Mouse (Mus musculus): ENCODE data around the gene Zfp27. TPM values are rescaled to one million over a fixed set of nuclear protein-coding genes. Genes with fewer than 3 reads are reported as not detected.

Gene Zfp27
- total and polyA plus RNA-seq, 3 experiments, result 0.27 to 12.6 (median 9.0) TPM

DNA sequence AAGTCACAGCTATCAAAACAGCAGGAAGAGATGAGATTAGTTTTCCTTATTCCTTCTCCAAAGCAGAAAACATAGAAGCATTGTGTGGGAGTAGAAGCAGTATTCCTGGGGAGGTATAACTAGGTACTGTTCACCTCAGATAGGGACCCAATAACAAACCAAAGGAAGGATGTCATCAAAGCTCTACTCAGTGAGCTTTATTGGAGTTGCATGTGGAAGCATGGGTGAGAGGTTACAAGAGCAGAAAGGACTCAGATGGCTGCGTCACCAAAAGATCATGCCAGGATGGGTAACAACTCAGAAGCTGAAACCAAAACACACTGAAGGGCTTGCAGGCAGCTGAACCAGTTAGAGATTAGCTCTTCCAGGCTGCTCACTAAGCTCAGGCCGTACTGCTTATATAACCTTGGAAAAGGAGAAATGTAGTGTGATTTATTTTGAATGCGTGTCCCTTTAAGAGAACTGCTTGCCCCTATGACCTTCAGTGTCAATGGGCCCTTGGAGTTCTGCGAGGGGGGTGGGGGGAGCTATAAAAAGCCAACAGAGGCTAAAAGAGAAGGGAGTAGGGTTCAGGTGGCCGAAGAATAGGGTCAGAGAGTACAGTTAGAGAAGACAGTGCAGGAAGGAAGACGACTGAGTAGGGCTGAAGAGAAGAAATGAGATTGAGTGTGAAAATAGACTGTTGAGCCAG, 11.1 kb upstream of the Zfp27 start:
- no peak for TF ChIP-seq GATA2 (IDR thresholded peaks at IDR 0.05; ENCODE audit: borderline replicate concordance, low read depth, low read length)
- TF ChIP-seq GATA1 (IDR thresholded peaks at IDR 0.05; ENCODE audit: borderline replicate concordance, low read length), result no peak
- TF ChIP-seq CTCF (IDR thresholded peaks at IDR 0.05; ENCODE audit: low read depth, low read length), result no peak
- no peak for TF ChIP-seq TAL1 (conservative IDR thresholded peaks at IDR 0.05; ENCODE audit: low read depth, low read length)
- no peak for TF ChIP-seq POLR2AphosphoS5 (IDR thresholded peaks at IDR 0.05; ENCODE audit: insufficient replicate concordance, low read depth, low read length)
- H3K36me3 ChIP-seq (replicated peaks), result peaks cover 21% of the 10 kb centered on the region
- no peak overlapping the region for H3K4me3 ChIP-seq (ENCODE audit: low read depth, low read length)
- no peak for DNase-seq (ENCODE audit: low spot score)
- no peak for ATAC-seq (ENCODE audit: extremely low read depth, insufficient number of reproducible peaks, low FRiP score, poor library complexity, severe bottlenecking)
- H3K4me1 ChIP-seq (ENCODE audit: insufficient read depth, low read depth, low read length), result no peaks in the 10 kb centered on the region
- no peaks in the 10 kb centered on the region for H3K27me3 ChIP-seq (ENCODE audit: insufficient read depth, low read length)
- H3K9me3 ChIP-seq (replicated peaks), result peaks cover 6% of the 10 kb centered on the region

DNA sequence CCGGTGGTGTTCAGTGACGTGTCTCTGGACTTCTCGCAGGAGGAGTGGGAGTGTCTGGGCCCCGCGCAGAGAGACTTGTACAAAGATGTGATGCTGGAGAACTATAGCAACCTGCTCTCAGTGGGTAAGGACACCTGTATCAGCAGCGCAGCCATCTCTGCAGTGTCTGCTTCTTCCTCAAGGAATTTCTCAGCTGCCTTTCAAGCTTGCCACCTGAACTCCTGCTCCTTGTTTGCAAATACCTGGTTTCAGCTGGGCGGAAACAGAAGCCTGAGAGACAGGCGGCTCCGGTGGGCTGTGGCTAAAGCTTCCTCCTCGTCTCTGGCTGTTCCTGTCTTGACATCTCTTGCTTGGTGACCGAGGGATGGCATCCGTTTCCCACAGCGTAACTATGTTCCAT, 5.8 kb upstream of the Zfp27 start:
- no peak for DNase-seq (ENCODE audit: low spot score)
- H3K36me3 ChIP-seq (replicated peaks), result peaks cover 32% of the 10 kb centered on the region
- H3K4me1 ChIP-seq (ENCODE audit: insufficient read depth, low read depth, low read length), result peaks cover 10% of the 10 kb centered on the region
- H3K4me3 ChIP-seq (ENCODE audit: low read depth, low read length), result no peak overlapping the region
- peaks cover 6% of the 10 kb centered on the region for H3K9me3 ChIP-seq (replicated peaks)
- no peaks in the 10 kb centered on the region for H3K27me3 ChIP-seq (ENCODE audit: insufficient read depth, low read length)
- ATAC-seq (ENCODE audit: extremely low read depth, insufficient number of reproducible peaks, low FRiP score, poor library complexity, severe bottlenecking), result no peak
- TF ChIP-seq POLR2AphosphoS5 (IDR thresholded peaks at IDR 0.05; ENCODE audit: insufficient replicate concordance, low read depth, low read length), result no peak
- TF ChIP-seq TAL1 (conservative IDR thresholded peaks at IDR 0.05; ENCODE audit: low read depth, low read length), result no peak
- TF ChIP-seq GATA2 (IDR thresholded peaks at IDR 0.05; ENCODE audit: borderline replicate concordance, low read depth, low read length), result no peak
- TF ChIP-seq CTCF (IDR thresholded peaks at IDR 0.05; ENCODE audit: low read depth, low read length), result no peak
- no peak for TF ChIP-seq GATA1 (IDR thresholded peaks at IDR 0.05; ENCODE audit: borderline replicate concordance, low read length)

DNA sequence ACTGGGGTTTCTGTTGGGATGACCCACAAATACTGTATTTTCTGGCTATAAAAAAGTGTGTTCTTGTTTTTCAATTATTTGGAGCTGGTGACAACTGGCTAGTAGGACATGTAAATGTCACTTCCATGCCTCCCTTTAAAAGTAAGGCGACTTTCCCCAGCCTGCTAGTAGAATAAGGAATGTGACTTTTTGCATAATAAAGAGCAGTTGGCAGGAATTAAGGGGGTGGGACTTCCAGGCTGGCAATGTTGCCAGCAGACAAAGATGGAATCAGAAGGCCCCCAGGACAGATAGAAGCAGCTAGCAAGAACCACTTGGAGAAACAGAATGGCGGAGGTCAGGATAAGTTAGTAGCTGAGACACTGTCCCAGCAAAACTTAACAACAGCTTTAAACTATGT, 3.9 kb upstream of the Zfp27 start:
- peaks cover 29% of the 10 kb centered on the region for H3K36me3 ChIP-seq (replicated peaks)
- H3K4me3 ChIP-seq (ENCODE audit: low read depth, low read length), result no peak overlapping the region
- peaks cover 19% of the 10 kb centered on the region for H3K4me1 ChIP-seq (ENCODE audit: insufficient read depth, low read depth, low read length)
- no peak for TF ChIP-seq CTCF (IDR thresholded peaks at IDR 0.05; ENCODE audit: low read depth, low read length)
- no peak for TF ChIP-seq TAL1 (conservative IDR thresholded peaks at IDR 0.05; ENCODE audit: low read depth, low read length)
- no peak for TF ChIP-seq GATA2 (IDR thresholded peaks at IDR 0.05; ENCODE audit: borderline replicate concordance, low read depth, low read length)
- no peak for TF ChIP-seq POLR2AphosphoS5 (IDR thresholded peaks at IDR 0.05; ENCODE audit: insufficient replicate concordance, low read depth, low read length)
- no peak for TF ChIP-seq GATA1 (IDR thresholded peaks at IDR 0.05; ENCODE audit: borderline replicate concordance, low read length)
- no peak for DNase-seq (ENCODE audit: low spot score)
- H3K27me3 ChIP-seq (ENCODE audit: insufficient read depth, low read length), result no peaks in the 10 kb centered on the region
- ATAC-seq (ENCODE audit: extremely low read depth, insufficient number of reproducible peaks, low FRiP score, poor library complexity, severe bottlenecking), result no peak
- H3K9me3 ChIP-seq (replicated peaks), result peaks cover 2% of the 10 kb centered on the region

- Histone ChIP-seq H3K4me1 (ENCODE audit: insufficient read depth, low read depth, low read length) (peaks cover 19% of the 10 kb centered on the region), H3K4me3 (ENCODE audit: low read depth, low read length) (peak within 1 kb of the TSS; percentile 75)
- peak; percentile 70 for ATAC-seq (ENCODE audit: extremely low read depth, insufficient number of reproducible peaks, low FRiP score, poor library complexity, severe bottlenecking)
Observed at GRCm38 (mm10) chr7:29908130-29908950, 2.0 kb upstream of the Zfp27 start, which contains the start of gene Zfp383. TSS of gene Zfp383 (plus strand) at chr7:29908223.

GRCm38 (mm10) chr7:29907206-29907605, 834 bp upstream of the Zfp27 start:
- H3K36me3 ChIP-seq (replicated peaks), result peaks cover 22% of the 10 kb centered on the region
- no peaks in the 10 kb centered on the region for H3K9me3 ChIP-seq (replicated peaks)
- DNase-seq (ENCODE audit: low spot score) (no peak), ATAC-seq (ENCODE audit: extremely low read depth, insufficient number of reproducible peaks, low FRiP score, poor library complexity, severe bottlenecking) (no peak)
- no peaks in the 10 kb centered on the region for H3K27me3 ChIP-seq (ENCODE audit: insufficient read depth, low read length)
- TF ChIP-seq GATA1 (IDR thresholded peaks at IDR 0.05; ENCODE audit: borderline replicate concordance, low read length) (no peak), POLR2AphosphoS5 (IDR thresholded peaks at IDR 0.05; ENCODE audit: insufficient replicate concordance, low read depth, low read length) (no peak), TAL1 (conservative IDR thresholded peaks at IDR 0.05; ENCODE audit: low read depth, low read length) (no peak), GATA2 (IDR thresholded peaks at IDR 0.05; ENCODE audit: borderline replicate concordance, low read depth, low read length) (no peak), CTCF (IDR thresholded peaks at IDR 0.05; ENCODE audit: low read depth, low read length) (no peak)
- peaks cover 19% of the 10 kb centered on the region for H3K4me1 ChIP-seq (ENCODE audit: insufficient read depth, low read depth, low read length)
- no peak overlapping the region for H3K4me3 ChIP-seq (ENCODE audit: low read depth, low read length)

More at GRCm38 (mm10) chr7:29908130-29908950, 2.0 kb upstream of the Zfp27 start, which contains the start of gene Zfp383:
- no peaks in the 10 kb centered on the region for H3K9me3 ChIP-seq (replicated peaks)
- no peak for TF ChIP-seq CTCF (IDR thresholded peaks at IDR 0.05; ENCODE audit: low read depth, low read length)
- TF ChIP-seq GATA2 (IDR thresholded peaks at IDR 0.05; ENCODE audit: borderline replicate concordance, low read depth, low read length), result no peak
- TF ChIP-seq POLR2AphosphoS5 (IDR thresholded peaks at IDR 0.05; ENCODE audit: insufficient replicate concordance, low read depth, low read length), result no peak
- TF ChIP-seq GATA1 (IDR thresholded peaks at IDR 0.05; ENCODE audit: borderline replicate concordance, low read length), result no peak
- TF ChIP-seq TAL1 (conservative IDR thresholded peaks at IDR 0.05; ENCODE audit: low read depth, low read length), result no peak
- H3K27me3 ChIP-seq (ENCODE audit: insufficient read depth, low read length), result no peaks in the 10 kb centered on the region
- H3K36me3 ChIP-seq (replicated peaks), result peaks cover 20% of the 10 kb centered on the region
- peak; percentile 61 for DNase-seq (ENCODE audit: low spot score)

DNA sequence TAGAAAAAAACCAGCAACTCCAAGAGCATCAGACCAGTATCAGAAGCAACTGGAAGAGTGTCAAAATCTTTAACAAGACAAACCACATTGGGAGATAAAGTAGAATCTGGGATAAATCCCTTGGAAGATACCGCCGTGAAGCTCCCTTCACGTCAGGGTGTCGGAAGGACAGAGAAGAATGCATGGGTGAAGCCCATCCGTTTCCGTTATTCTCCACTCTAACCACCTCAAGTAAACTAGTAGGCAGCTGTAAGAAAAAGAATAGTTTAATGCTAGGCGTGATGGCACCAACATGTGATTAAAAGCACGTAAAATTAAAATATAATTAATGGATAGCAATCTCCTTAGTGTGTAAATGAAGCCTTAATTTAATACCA, 298 bp upstream of the Zfp27 start:
- TF ChIP-seq CTCF (IDR thresholded peaks at IDR 0.05; ENCODE audit: low read depth, low read length), result no peak
- no peak for TF ChIP-seq GATA2 (IDR thresholded peaks at IDR 0.05; ENCODE audit: borderline replicate concordance, low read depth, low read length)
- no peak for TF ChIP-seq POLR2AphosphoS5 (IDR thresholded peaks at IDR 0.05; ENCODE audit: insufficient replicate concordance, low read depth, low read length)
- TF ChIP-seq TAL1 (conservative IDR thresholded peaks at IDR 0.05; ENCODE audit: low read depth, low read length), result no peak
- no peak for TF ChIP-seq GATA1 (IDR thresholded peaks at IDR 0.05; ENCODE audit: borderline replicate concordance, low read length)
- H3K4me3 ChIP-seq (ENCODE audit: low read depth, low read length), result no peak overlapping the region
- peaks cover 18% of the 10 kb centered on the region for H3K36me3 ChIP-seq (replicated peaks)
- ATAC-seq (ENCODE audit: extremely low read depth, insufficient number of reproducible peaks, low FRiP score, poor library complexity, severe bottlenecking) (no peak), DNase-seq (ENCODE audit: low spot score) (no peak)
- H3K27me3 ChIP-seq (ENCODE audit: insufficient read depth, low read length), result no peaks in the 10 kb centered on the region
- H3K9me3 ChIP-seq (replicated peaks), result no peaks in the 10 kb centered on the region
- H3K4me1 ChIP-seq (ENCODE audit: insufficient read depth, low read depth, low read length), result peaks cover 19% of the 10 kb centered on the region
